Mouse (Mus musculus) left cerebral cortex, adult 8-10 months (tissue): ENCODE results near the gene Stim1. TPM values are rescaled to one million over a fixed set of nuclear protein-coding genes. Genes with fewer than 3 reads are reported as not detected.
"Not testable (repeated sequence)": the region's sequence is repeated elsewhere in the genome, so short reads cannot be mapped to it uniquely, and the experiment has no call there.

ENCODE experiments used
- DNase-seq, 2 experiments: peaks; one replicate each; pipeline ENCODE4 v3.0.0; 2022; ENCODE audit warnings: low spot score in 2 of 2
- total RNA-seq, 4 experiments: library from RNA; stranded (reverse); gene quantifications; 2 replicates each; pipeline ENCODE4 v1.2.4; 2022

Stim1 gene
- total RNA-seq, 4 experiments from 2014 or later: 87.0 to 97.5 (median 94.7) TPM

- DNase-seq: no peak
Observed at GRCm38 (mm10) chr7:102353420-102353819, 85.8 kb downstream of the Stim1 start.

GRCm38 (mm10) chr7:102358124-102358523 is 90.5 kb downstream of the Stim1 start:
- no peak for DNase-seq

GRCm38 (mm10) chr7:102361297-102361696 is 93.7 kb downstream of the Stim1 start:
- no peak for DNase-seq

- DNase-seq: no peak
Observed at GRCm38 (mm10) chr7:102363853-102364252, 96.2 kb downstream of the Stim1 start.

GRCm38 (mm10) chr7:102369661-102370060 is 102.1 kb downstream of the Stim1 start:
- DNase-seq: peak; percentile 43 to 92

- no peak for DNase-seq
Observed at GRCm38 (mm10) chr7:102370526-102370925, 102.9 kb downstream of the Stim1 start.

- DNase-seq: no peak
Observed at GRCm38 (mm10) chr7:102373382-102374072, 105.9 kb downstream of the Stim1 start.

- peak in 1 of 2 experiments; percentile 19 for DNase-seq
Observed at GRCm38 (mm10) chr7:102383221-102383620, 115.6 kb downstream of the Stim1 start.

GRCm38 (mm10) chr7:102385973-102386372 is 118.4 kb downstream of the Stim1 start:
- DNase-seq: no peak

GRCm38 (mm10) chr7:102389082-102389481 is 121.5 kb downstream of the Stim1 start:
- DNase-seq: no peak

- DNase-seq: no peak
Observed at GRCm38 (mm10) chr7:102393898-102394297, 126.3 kb downstream of the Stim1 start.

GRCm38 (mm10) chr7:102395894-102396293 is 128.3 kb downstream of the Stim1 start:
- no peak for DNase-seq

- DNase-seq: no peak
Observed at GRCm38 (mm10) chr7:102396331-102396730, 128.7 kb downstream of the Stim1 start.

- DNase-seq: no peak
Observed at GRCm38 (mm10) chr7:102399180-102399731, 131.7 kb downstream of the Stim1 start.

GRCm38 (mm10) chr7:102404118-102404517 is 136.5 kb downstream of the Stim1 start:
- no peak for DNase-seq

GRCm38 (mm10) chr7:102407440-102407839 is 139.8 kb downstream of the Stim1 start:
- no peak for DNase-seq

- not testable (repeated sequence) for DNase-seq
Observed at GRCm38 (mm10) chr7:102415272-102415671, 147.7 kb downstream of the Stim1 start.

GRCm38 (mm10) chr7:102415841-102416240 is 148.2 kb downstream of the Stim1 start:
- DNase-seq: no peak

GRCm38 (mm10) chr7:102417398-102417797 is 149.8 kb downstream of the Stim1 start:
- no peak for DNase-seq

GRCm38 (mm10) chr7:102422036-102422435 is 154.4 kb downstream of the Stim1 start:
- no peak for DNase-seq

GRCm38 (mm10) chr7:102425933-102426685 is 158.5 kb downstream of the Stim1 start:
- DNase-seq: no peak

- no peak for DNase-seq
Observed at GRCm38 (mm10) chr7:102434344-102434743, 166.7 kb downstream of the Stim1 start.
